In genomic region chr8:95678024-95678611, GRCm38 (mm10) we compare ENCODE assay signal across 8 mouse cellular contexts. TPM values are rescaled to one million over a fixed set of nuclear protein-coding genes. Genes with fewer than 3 reads are reported as not detected.
DNase-seq lines count a peak whose midpoint lies in the region; ATAC-seq and TF ChIP-seq lines count a peak whose summit lies in the region.

No protein-coding gene starts in this region.

- 0 out of 2 replicates have a peak, but pooled peaks have one; percentile 1 for TF ChIP-seq CTCF in forebrain, postnatal 0 days (IDR thresholded peaks at IDR 0.05; ENCODE audit: low read depth)
- no peak for TF ChIP-seq CTCF in olfactory bulb, adult 2 months (IDR thresholded peaks at IDR 0.05; ENCODE audit: insufficient read depth, low read depth, low read length)

- peak overlapping the region; percentile 92 for H3K9ac ChIP-seq in forebrain, postnatal 0 days

- H3K4me1 ChIP-seq in megakaryocyte, embryonic 14.5 days: peaks cover 13% of the 10 kb centered on the region
- no peaks in the 10 kb centered on the region for H3K4me1 ChIP-seq in forebrain, postnatal 0 days (ENCODE audit: insufficient read depth)
- peaks cover 16% of the 10 kb centered on the region for H3K4me1 ChIP-seq in limb, embryonic 10.5 days
- H3K4me1 ChIP-seq in olfactory bulb, adult 2 months (ENCODE audit: control insufficient read depth, insufficient read depth, low read length): peaks cover 44% of the 10 kb centered on the region

- DNase-seq in cerebellum, postnatal 4 days (ENCODE audit: low spot score in 2 of 2): no peak
- peak; percentile 80 for DNase-seq in forebrain, postnatal 0 days
- peak; percentile 63 for DNase-seq in limb, embryonic 10.5 days (ENCODE audit: low spot score)

- H3K36me3 ChIP-seq in megakaryocyte, embryonic 14.5 days (replicated peaks; ENCODE audit: low read length): no peaks in the 10 kb centered on the region
- no peaks in the 10 kb centered on the region for H3K36me3 ChIP-seq in forebrain, postnatal 0 days (ENCODE audit: insufficient read depth)
- no peaks in the 10 kb centered on the region for H3K36me3 ChIP-seq in limb, embryonic 10.5 days

- peak; percentile 52; the same call in 1 of the 2 replicates for TF ChIP-seq POLR2A in olfactory bulb, adult 2 months (IDR thresholded peaks at IDR 0.05; ENCODE audit: insufficient read depth, low read depth, low read length)

- H3K27me3 ChIP-seq in megakaryocyte, embryonic 14.5 days (replicated peaks): peaks cover 97% of the 10 kb centered on the region
- H3K27me3 ChIP-seq in forebrain, postnatal 0 days (ENCODE audit: insufficient read depth, low read length): no peaks in the 10 kb centered on the region
- peaks cover 88% of the 10 kb centered on the region for H3K27me3 ChIP-seq in limb, embryonic 10.5 days (ENCODE audit: low read depth, poor library complexity, severe bottlenecking)

- WGBS in forebrain, postnatal 0 days: under 1% methylated on average over 59 of the region's 70 CpGs
- WGBS in limb, embryonic 10.5 days: under 1% methylated on average over 50 of the region's 70 CpGs
- WGBS in olfactory bulb, adult 2 months: 1% methylated on average over 62 of the region's 70 CpGs

- ATAC-seq in cerebellum, adult (ENCODE audit: insufficient number of reproducible peaks, low FRiP score, low TSS enrichment): peak; percentile 18; the same call in 1 of the 2 replicates
- no peak for ATAC-seq in megakaryocyte, adult 5-6 weeks (ENCODE audit: poor library complexity, severe bottlenecking)
- peak; percentile 90 for ATAC-seq in forebrain, postnatal 0 days
- no peak for ATAC-seq in activated CD4-positive, CD25-positive, alpha-beta regulatory T cell, adult 4 months

- H3K4me3 ChIP-seq in megakaryocyte, embryonic 14.5 days (replicated peaks): peak overlapping the region; percentile 86
- peak overlapping the region; percentile 70 for H3K4me3 ChIP-seq in forebrain, postnatal 0 days (ENCODE audit: low read depth, low read length)
- H3K4me3 ChIP-seq in limb, embryonic 10.5 days: peak overlapping the region; percentile 63
- peak overlapping the region; percentile 74 for H3K4me3 ChIP-seq in olfactory bulb, adult 2 months (ENCODE audit: insufficient read depth, low read depth, low read length)

- peak overlapping the region; percentile 74 for H3K4me2 ChIP-seq in forebrain, postnatal 0 days (ENCODE audit: low read depth)

- no peaks in the 10 kb centered on the region for H3K9me3 ChIP-seq in megakaryocyte, embryonic 14.5 days
- H3K9me3 ChIP-seq in forebrain, postnatal 0 days (ENCODE audit: low read length): no peaks in the 10 kb centered on the region
- H3K9me3 ChIP-seq in limb, embryonic 10.5 days (replicated peaks): no peaks in the 10 kb centered on the region

- H3K27ac ChIP-seq in forebrain, postnatal 0 days (ENCODE audit: low read depth, low read length): peak overlapping the region; percentile 85
- H3K27ac ChIP-seq in limb, embryonic 10.5 days: peak overlapping the region; percentile 65
- H3K27ac ChIP-seq in olfactory bulb, adult 2 months (ENCODE audit: insufficient read depth, low read depth, low read length): peak overlapping the region; percentile 88

RNA-seq across cellular contexts. Expression of gene Ndrg4, which starts 1.3 kb away (rescaled TPM):
- polyA plus RNA-seq in megakaryocyte, embryonic 14.5 days (2012; ENCODE audit: insufficient read depth, low replicate concordance): 30.6 and 36.1 TPM in 2 replicates
- not detected in 2 replicates for total RNA-seq in megakaryocyte, adult 5-6 weeks (2015)
- total RNA-seq in megakaryocyte, adult 5-6 weeks (2017): not detected in 2 replicates
- 549 and 619 TPM in 2 replicates for total RNA-seq in forebrain, postnatal 0 days (2014; rRNA removed)
- polyA plus RNA-seq in forebrain, postnatal 0 days (2015; fragmentation: Nextera tagmentation; extraction: Ambion mirVana): 428 and 484 TPM in 2 replicates
- polyA plus RNA-seq in limb, embryonic 10.5 days (2016; fragmentation: Nextera tagmentation; extraction: Ambion mirVana): 7.6 and 9.7 TPM in 2 replicates
- 472 and 1,489 TPM in 2 replicates for polyA plus RNA-seq in olfactory bulb, adult 2 months (2012; ENCODE audit: insufficient read depth, insufficient read length, low replicate concordance, missing spikeins)
- polyA plus RNA-seq in activated CD4-positive, CD25-positive, alpha-beta regulatory T cell, adult 4 months (2017; shearing (Covaris generic)): under 1 TPM in 1 of 2 experiments, not detected in 1; 0.97 TPM

RNA-seq across cellular contexts. Expression of gene Setd6, which starts 37.6 kb away (rescaled TPM):
- 2.0 and 3.7 TPM in 2 replicates for polyA plus RNA-seq in megakaryocyte, embryonic 14.5 days (2012; ENCODE audit: insufficient read depth, low replicate concordance)
- total RNA-seq in megakaryocyte, adult 5-6 weeks (2015): 17.3 and 19.3 TPM in 2 replicates
- 18.3 and 23.5 TPM in 2 replicates for total RNA-seq in megakaryocyte, adult 5-6 weeks (2017)
- total RNA-seq in forebrain, postnatal 0 days (2014; rRNA removed): 24.9 and 29.8 TPM in 2 replicates
- 37.1 and 40.0 TPM in 2 replicates for polyA plus RNA-seq in forebrain, postnatal 0 days (2015; fragmentation: Nextera tagmentation; extraction: Ambion mirVana)
- 16.7 and 22.6 TPM in 2 replicates for polyA plus RNA-seq in limb, embryonic 10.5 days (2016; fragmentation: Nextera tagmentation; extraction: Ambion mirVana)
- not detected in 2 replicates for polyA plus RNA-seq in olfactory bulb, adult 2 months (2012; ENCODE audit: insufficient read depth, insufficient read length, low replicate concordance, missing spikeins)
- 10 to 100 TPM in 1 of 2 experiments, 1 to 10 TPM in 1; 6.2 to 11.7 TPM for polyA plus RNA-seq in activated CD4-positive, CD25-positive, alpha-beta regulatory T cell, adult 4 months (2017; shearing (Covaris generic))

RNA-seq across cellular contexts. Expression of gene Gins3, which starts 44.9 kb away (rescaled TPM):
- 0.44 and 4.1 TPM in 2 replicates for polyA plus RNA-seq in megakaryocyte, embryonic 14.5 days (2012; ENCODE audit: insufficient read depth, low replicate concordance)
- 12.2 and 16.9 TPM in 2 replicates for total RNA-seq in megakaryocyte, adult 5-6 weeks (2015)
- 17.2 and 17.3 TPM in 2 replicates for total RNA-seq in megakaryocyte, adult 5-6 weeks (2017)
- total RNA-seq in forebrain, postnatal 0 days (2014; rRNA removed): 3.8 and 4.3 TPM in 2 replicates
- 3.2 and 4.4 TPM in 2 replicates for polyA plus RNA-seq in forebrain, postnatal 0 days (2015; fragmentation: Nextera tagmentation; extraction: Ambion mirVana)
- 27.9 and 32.1 TPM in 2 replicates for polyA plus RNA-seq in limb, embryonic 10.5 days (2016; fragmentation: Nextera tagmentation; extraction: Ambion mirVana)
- not detected in 2 replicates for polyA plus RNA-seq in olfactory bulb, adult 2 months (2012; ENCODE audit: insufficient read depth, insufficient read length, low replicate concordance, missing spikeins)
- 10 to 100 TPM in 1 of 2 experiments, 1 to 10 TPM in 1; 7.0 to 10.1 TPM for polyA plus RNA-seq in activated CD4-positive, CD25-positive, alpha-beta regulatory T cell, adult 4 months (2017; shearing (Covaris generic))

Comparison
In these comparisons a context has a peak if more than half of its experiments do, and no peak if none do; other contexts are left out.
1. ATAC-seq: peak in cerebellum, adult (single experiment) and forebrain, postnatal 0 days (single experiment); none in megakaryocyte, adult 5-6 weeks (single experiment) and activated CD4-positive, CD25-positive, alpha-beta regulatory T cell, adult 4 months (single experiment).
2. DNase-seq: peak in forebrain, postnatal 0 days (single experiment) and limb, embryonic 10.5 days (single experiment); none in cerebellum, postnatal 4 days (0 of 2).
3. RNA of gene Ndrg4, which starts 1.3 kb away (polyA plus RNA-seq): 428 to 484 TPM in forebrain, postnatal 0 days and 472 to 1,489 TPM in olfactory bulb, adult 2 months; 30.6 to 36.1 TPM in megakaryocyte, embryonic 14.5 days, 7.6 to 9.7 TPM in limb, embryonic 10.5 days and 0.97 TPM in activated CD4-positive, CD25-positive, alpha-beta regulatory T cell, adult 4 months; every median in the first group is over 10 times any median in the second.
4. Peak in every context shown above with its lines, with median percentiles within 50 percentile points of each other: H3K4me3 ChIP-seq and H3K27ac ChIP-seq.